Mouse (Mus musculus): Measurements from ENCODE around the gene Snn. TPM values are rescaled to one million over a fixed set of nuclear protein-coding genes. Genes with fewer than 3 reads are reported as not detected.

The Snn gene
- total and polyA plus RNA-seq, 3 experiments, result 0.10 to 4.6 (median 1.1) TPM

- Histone ChIP-seq H3K27me3 (ENCODE audit: insufficient read depth, low read length) (peaks cover 46% of the 10 kb centered on the region), H3K4me1 (ENCODE audit: insufficient read depth, low read depth, low read length) (no peaks in the 10 kb centered on the region), H3K36me3 (replicated peaks) (no peaks in the 10 kb centered on the region), H3K9me3 (replicated peaks) (no peaks in the 10 kb centered on the region), H3K4me3 (ENCODE audit: low read depth, low read length) (no peak overlapping the region)
- TF ChIP-seq CTCF (IDR thresholded peaks at IDR 0.05; ENCODE audit: low read depth, low read length), result no peak
- no peak for TF ChIP-seq GATA2 (IDR thresholded peaks at IDR 0.05; ENCODE audit: borderline replicate concordance, low read depth, low read length)
- TF ChIP-seq POLR2AphosphoS5 (IDR thresholded peaks at IDR 0.05; ENCODE audit: insufficient replicate concordance, low read depth, low read length), result no peak
- TF ChIP-seq GATA1 (IDR thresholded peaks at IDR 0.05; ENCODE audit: borderline replicate concordance, low read length), result no peak
- TF ChIP-seq TAL1 (conservative IDR thresholded peaks at IDR 0.05; ENCODE audit: low read depth, low read length), result no peak
- no peak for DNase-seq (ENCODE audit: low spot score)
- ATAC-seq (ENCODE audit: extremely low read depth, insufficient number of reproducible peaks, low FRiP score, poor library complexity, severe bottlenecking), result no peak
Observed at GRCm38 (mm10) chr16:11054409-11054808, 6.3 kb upstream of the Snn start.

- TF ChIP-seq TAL1 (conservative IDR thresholded peaks at IDR 0.05; ENCODE audit: low read depth, low read length) (no peak), GATA2 (IDR thresholded peaks at IDR 0.05; ENCODE audit: borderline replicate concordance, low read depth, low read length) (no peak), POLR2AphosphoS5 (IDR thresholded peaks at IDR 0.05; ENCODE audit: insufficient replicate concordance, low read depth, low read length) (no peak), CTCF (IDR thresholded peaks at IDR 0.05; ENCODE audit: low read depth, low read length) (no peak), GATA1 (IDR thresholded peaks at IDR 0.05; ENCODE audit: borderline replicate concordance, low read length) (no peak)
- DNase-seq (ENCODE audit: low spot score), result no peak
- H3K27me3 ChIP-seq (ENCODE audit: insufficient read depth, low read length), result peaks cover 43% of the 10 kb centered on the region
- no peaks in the 10 kb centered on the region for H3K36me3 ChIP-seq (replicated peaks)
- no peak overlapping the region for H3K4me3 ChIP-seq (ENCODE audit: low read depth, low read length)
- no peak for ATAC-seq (ENCODE audit: extremely low read depth, insufficient number of reproducible peaks, low FRiP score, poor library complexity, severe bottlenecking)
- H3K9me3 ChIP-seq (replicated peaks), result no peaks in the 10 kb centered on the region
- no peaks in the 10 kb centered on the region for H3K4me1 ChIP-seq (ENCODE audit: insufficient read depth, low read depth, low read length)
Observed at GRCm38 (mm10) chr16:11054871-11055270, 5.9 kb upstream of the Snn start.

- no peaks in the 10 kb centered on the region for H3K4me1 ChIP-seq (ENCODE audit: insufficient read depth, low read depth, low read length)
- H3K27me3 ChIP-seq (ENCODE audit: insufficient read depth, low read length), result peaks cover 36% of the 10 kb centered on the region
- H3K9me3 ChIP-seq (replicated peaks), result no peaks in the 10 kb centered on the region
- no peak for DNase-seq (ENCODE audit: low spot score)
- TF ChIP-seq CTCF (IDR thresholded peaks at IDR 0.05; ENCODE audit: low read depth, low read length) (no peak), POLR2AphosphoS5 (IDR thresholded peaks at IDR 0.05; ENCODE audit: insufficient replicate concordance, low read depth, low read length) (no peak), TAL1 (conservative IDR thresholded peaks at IDR 0.05; ENCODE audit: low read depth, low read length) (no peak), GATA2 (IDR thresholded peaks at IDR 0.05; ENCODE audit: borderline replicate concordance, low read depth, low read length) (no peak), GATA1 (IDR thresholded peaks at IDR 0.05; ENCODE audit: borderline replicate concordance, low read length) (no peak)
- H3K36me3 ChIP-seq (replicated peaks), result no peaks in the 10 kb centered on the region
- no peak overlapping the region for H3K4me3 ChIP-seq (ENCODE audit: low read depth, low read length)
- ATAC-seq (ENCODE audit: extremely low read depth, insufficient number of reproducible peaks, low FRiP score, poor library complexity, severe bottlenecking), result no peak
Observed at GRCm38 (mm10) chr16:11055916-11056315, 4.8 kb upstream of the Snn start.

GRCm38 (mm10) chr16:11062794-11063721 is 2.3 kb downstream of the Snn start:
- TF ChIP-seq TAL1 (conservative IDR thresholded peaks at IDR 0.05; ENCODE audit: low read depth, low read length) (no peak), POLR2AphosphoS5 (IDR thresholded peaks at IDR 0.05; ENCODE audit: insufficient replicate concordance, low read depth, low read length) (no peak), GATA2 (IDR thresholded peaks at IDR 0.05; ENCODE audit: borderline replicate concordance, low read depth, low read length) (no peak), CTCF (IDR thresholded peaks at IDR 0.05; ENCODE audit: low read depth, low read length) (no peak), GATA1 (IDR thresholded peaks at IDR 0.05; ENCODE audit: borderline replicate concordance, low read length) (no peak)
- H3K36me3 ChIP-seq (replicated peaks), result no peaks in the 10 kb centered on the region
- ATAC-seq (ENCODE audit: extremely low read depth, insufficient number of reproducible peaks, low FRiP score, poor library complexity, severe bottlenecking) (no peak), DNase-seq (ENCODE audit: low spot score) (peak; percentile 9)
- H3K9me3 ChIP-seq (replicated peaks), result no peaks in the 10 kb centered on the region
- no peak overlapping the region; the same call in 1 of the 2 replicates for H3K4me3 ChIP-seq (ENCODE audit: low read depth, low read length)
- peaks cover 17% of the 10 kb centered on the region for H3K4me1 ChIP-seq (ENCODE audit: insufficient read depth, low read depth, low read length)
- H3K27me3 ChIP-seq (ENCODE audit: insufficient read depth, low read length), result peaks cover 62% of the 10 kb centered on the region

GRCm38 (mm10) chr16:11064341-11064740 is 3.6 kb downstream of the Snn start:
- H3K27me3 ChIP-seq (ENCODE audit: insufficient read depth, low read length), result peaks cover 64% of the 10 kb centered on the region
- H3K4me1 ChIP-seq (ENCODE audit: insufficient read depth, low read depth, low read length), result peaks cover 17% of the 10 kb centered on the region
- no peaks in the 10 kb centered on the region for H3K36me3 ChIP-seq (replicated peaks)
- DNase-seq (ENCODE audit: low spot score), result no peak
- no peak for ATAC-seq (ENCODE audit: extremely low read depth, insufficient number of reproducible peaks, low FRiP score, poor library complexity, severe bottlenecking)
- no peaks in the 10 kb centered on the region for H3K9me3 ChIP-seq (replicated peaks)
- TF ChIP-seq POLR2AphosphoS5 (IDR thresholded peaks at IDR 0.05; ENCODE audit: insufficient replicate concordance, low read depth, low read length) (no peak), GATA2 (IDR thresholded peaks at IDR 0.05; ENCODE audit: borderline replicate concordance, low read depth, low read length) (no peak), TAL1 (conservative IDR thresholded peaks at IDR 0.05; ENCODE audit: low read depth, low read length) (no peak), CTCF (IDR thresholded peaks at IDR 0.05; ENCODE audit: low read depth, low read length) (no peak), GATA1 (IDR thresholded peaks at IDR 0.05; ENCODE audit: borderline replicate concordance, low read length) (no peak)
- no peak overlapping the region for H3K4me3 ChIP-seq (ENCODE audit: low read depth, low read length)

- Histone ChIP-seq H3K27me3 (ENCODE audit: insufficient read depth, low read length) (peaks cover 65% of the 10 kb centered on the region), H3K4me1 (ENCODE audit: insufficient read depth, low read depth, low read length) (peaks cover 17% of the 10 kb centered on the region), H3K36me3 (replicated peaks) (no peaks in the 10 kb centered on the region), H3K9me3 (replicated peaks) (no peaks in the 10 kb centered on the region), H3K4me3 (ENCODE audit: low read depth, low read length) (no peak overlapping the region)
- DNase-seq (ENCODE audit: low spot score) (no peak), ATAC-seq (ENCODE audit: extremely low read depth, insufficient number of reproducible peaks, low FRiP score, poor library complexity, severe bottlenecking) (no peak)
- TF ChIP-seq GATA1 (IDR thresholded peaks at IDR 0.05; ENCODE audit: borderline replicate concordance, low read length) (no peak), TAL1 (conservative IDR thresholded peaks at IDR 0.05; ENCODE audit: low read depth, low read length) (no peak), GATA2 (IDR thresholded peaks at IDR 0.05; ENCODE audit: borderline replicate concordance, low read depth, low read length) (no peak), POLR2AphosphoS5 (IDR thresholded peaks at IDR 0.05; ENCODE audit: insufficient replicate concordance, low read depth, low read length) (no peak)
Observed at GRCm38 (mm10) chr16:11064742-11065141, 4.0 kb downstream of the Snn start.
